Mouse (Mus musculus) 3134 (cell line): ENCODE measurements around the gene Trub2.

Source experiments
- DNase-seq: peaks from one replicate; pipeline ENCODE4 v3.0.0-alpha.2; 2011; ENCODE audit warnings: low spot score; ENCODE audit not compliant: insufficient read length; ENCODE audit errors: extremely low read depth

The Trub2 gene

DNA sequence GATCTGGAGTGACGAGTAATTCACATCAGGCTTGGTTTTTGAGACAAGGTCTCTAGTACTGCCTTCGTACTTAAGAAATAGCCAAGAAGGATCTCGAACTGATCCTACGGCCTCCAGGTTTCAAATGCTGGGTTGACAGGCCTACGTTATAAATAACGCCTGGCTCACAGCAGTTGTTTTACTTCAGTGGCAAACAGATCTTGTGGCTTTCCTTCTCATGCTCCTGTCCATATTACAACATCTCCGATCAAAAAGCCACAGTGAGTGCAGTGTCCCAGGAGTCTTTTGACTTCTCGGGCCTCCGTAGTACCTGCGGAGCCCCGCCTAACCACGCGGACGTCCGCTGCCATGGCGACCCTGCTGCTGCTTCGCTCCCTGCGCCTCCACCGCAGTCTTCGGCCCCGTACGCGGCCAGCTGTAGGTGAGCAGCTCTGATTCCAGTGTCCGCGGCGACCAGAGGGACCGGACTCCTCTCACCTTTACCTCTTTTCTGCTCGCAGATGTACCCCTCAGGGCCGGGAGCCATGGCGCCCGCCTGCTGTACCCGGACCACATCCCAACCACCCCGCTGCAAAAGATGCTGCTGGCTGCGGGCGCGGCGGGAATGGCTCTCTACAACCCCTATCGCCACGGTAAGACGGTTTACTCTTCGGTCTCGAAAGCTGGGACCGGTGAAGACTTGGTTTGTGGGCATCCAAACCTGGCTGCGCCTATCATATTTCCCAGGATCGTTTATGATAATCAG lies at the start of gene Trub2:
Trub2 (minus strand) TSS at position 566 of the 745 bp plus-strand sequence.
- DNase-seq, result peak; percentile 80

DNA sequence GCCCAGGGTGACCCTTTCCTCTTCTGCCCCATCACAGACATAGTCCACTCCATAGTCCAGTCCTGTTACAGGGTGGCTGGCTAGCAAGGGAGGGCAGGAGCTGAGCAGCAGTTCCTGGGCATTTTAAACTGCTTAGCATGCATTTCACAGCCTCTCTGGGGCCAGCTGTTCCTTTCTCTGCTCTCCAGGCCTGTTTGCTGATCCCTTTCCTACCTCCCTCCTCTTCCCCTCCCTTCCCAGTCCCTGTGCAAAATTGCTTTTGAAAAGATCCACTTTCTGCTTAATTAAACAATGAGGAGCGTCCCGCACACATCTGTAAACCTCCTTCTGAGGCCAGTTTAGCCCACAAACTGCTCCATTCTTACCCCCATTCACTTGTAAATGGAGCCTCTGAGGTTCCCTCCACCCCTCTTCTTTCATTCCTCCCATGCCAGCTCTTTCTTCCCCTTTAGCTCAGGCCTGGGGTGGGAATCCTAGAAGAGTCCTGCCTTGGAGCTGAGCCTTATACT lies 47.1 kb upstream of the Trub2 start:
- no peak for DNase-seq

DNA sequence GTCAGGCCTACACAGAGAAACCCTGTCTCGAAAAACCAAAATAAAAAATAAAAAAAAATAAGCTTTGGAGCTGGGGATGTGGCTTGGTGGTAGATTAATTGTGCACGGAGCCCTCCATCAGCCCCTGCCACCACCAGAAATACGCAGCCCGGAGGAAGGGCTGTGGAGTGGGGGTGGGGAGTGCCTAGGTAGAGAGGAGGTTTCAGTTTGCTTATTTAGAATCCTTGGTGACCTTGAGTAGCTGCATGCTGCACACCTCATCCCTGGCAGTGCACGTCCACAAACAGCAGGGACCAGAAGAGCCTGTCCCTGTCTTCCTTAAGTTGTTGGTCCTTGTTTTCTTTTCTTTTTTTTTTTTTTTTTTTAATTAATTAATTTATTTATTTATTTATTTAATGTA lies 45.5 kb upstream of the Trub2 start:
- no peak for DNase-seq

DNA sequence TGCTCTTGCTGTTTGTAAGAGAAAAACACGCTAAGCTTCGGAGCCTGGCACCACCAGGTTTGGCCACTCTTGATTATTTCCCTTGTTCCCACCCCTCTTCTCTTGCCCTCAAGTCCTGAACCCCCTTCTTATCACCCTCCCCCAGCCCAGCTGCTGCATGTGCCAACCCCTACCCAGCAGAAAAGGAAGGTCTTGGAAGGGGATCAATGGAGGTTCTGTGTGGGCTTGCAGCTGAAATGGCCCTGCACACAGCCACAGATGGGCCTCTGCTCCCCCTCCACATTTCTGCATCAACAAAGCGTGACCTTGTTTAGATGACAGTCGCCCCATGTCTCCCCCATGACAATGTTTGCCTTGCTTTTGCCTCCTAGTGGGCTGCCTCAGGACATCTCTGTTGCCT lies 42.8 kb upstream of the Trub2 start:
- DNase-seq, result no peak

DNA sequence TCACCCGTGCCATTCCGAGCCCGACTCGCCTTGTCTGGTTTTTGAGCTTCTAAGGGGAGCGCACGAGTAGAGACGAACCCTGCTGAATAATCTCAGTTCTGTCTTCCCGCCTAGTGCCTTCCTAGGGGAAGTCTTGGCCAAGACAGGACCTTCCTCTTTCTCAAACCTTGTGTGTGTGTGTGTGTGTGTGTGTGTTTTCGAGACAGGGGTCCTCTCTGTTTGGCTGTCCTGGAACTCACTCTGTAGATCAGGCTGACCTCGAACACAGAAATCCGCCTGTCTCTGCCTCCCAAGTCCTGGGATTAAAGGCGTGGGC lies 39.4 kb upstream of the Trub2 start:
- DNase-seq, result no peak

DNA sequence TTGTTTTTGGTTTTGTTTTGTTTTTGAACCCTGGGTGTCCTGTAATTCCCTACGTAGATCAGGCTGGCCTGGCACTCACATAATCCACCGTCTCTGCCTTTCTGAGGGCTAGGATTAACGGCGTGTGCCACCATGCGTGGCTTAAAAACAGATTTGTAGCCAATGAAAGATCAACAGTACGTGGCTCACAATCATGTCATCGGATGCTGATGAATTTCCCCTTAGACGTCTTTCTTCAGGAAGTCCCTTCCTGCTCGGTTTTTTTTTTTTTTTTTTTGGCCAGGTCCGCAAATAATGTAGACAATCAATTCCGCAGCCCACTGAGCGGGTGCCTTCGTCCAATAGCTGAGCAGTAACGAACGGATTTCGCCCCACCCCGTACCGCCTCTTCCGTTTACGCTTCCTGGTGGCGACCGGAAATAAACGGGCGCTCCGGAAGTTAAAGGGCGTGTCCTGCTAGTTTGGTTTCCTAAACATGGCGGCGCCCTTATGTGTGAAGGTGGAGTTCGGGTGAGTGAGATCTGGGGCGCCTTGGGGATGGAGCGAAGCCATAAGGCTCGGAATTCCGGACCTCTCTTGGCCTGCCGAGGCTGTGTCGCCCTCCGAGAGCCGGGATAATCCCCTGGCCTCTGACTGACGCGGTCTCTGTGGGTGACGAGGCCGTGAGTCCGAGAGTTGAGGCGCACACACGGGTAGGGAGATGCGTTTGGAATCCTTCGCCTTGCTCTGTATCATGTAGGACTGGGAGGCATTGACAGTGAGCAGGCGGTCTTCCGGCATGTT lies 38.8 kb upstream of the Trub2 start:
- peak; percentile 87 for DNase-seq

DNA sequence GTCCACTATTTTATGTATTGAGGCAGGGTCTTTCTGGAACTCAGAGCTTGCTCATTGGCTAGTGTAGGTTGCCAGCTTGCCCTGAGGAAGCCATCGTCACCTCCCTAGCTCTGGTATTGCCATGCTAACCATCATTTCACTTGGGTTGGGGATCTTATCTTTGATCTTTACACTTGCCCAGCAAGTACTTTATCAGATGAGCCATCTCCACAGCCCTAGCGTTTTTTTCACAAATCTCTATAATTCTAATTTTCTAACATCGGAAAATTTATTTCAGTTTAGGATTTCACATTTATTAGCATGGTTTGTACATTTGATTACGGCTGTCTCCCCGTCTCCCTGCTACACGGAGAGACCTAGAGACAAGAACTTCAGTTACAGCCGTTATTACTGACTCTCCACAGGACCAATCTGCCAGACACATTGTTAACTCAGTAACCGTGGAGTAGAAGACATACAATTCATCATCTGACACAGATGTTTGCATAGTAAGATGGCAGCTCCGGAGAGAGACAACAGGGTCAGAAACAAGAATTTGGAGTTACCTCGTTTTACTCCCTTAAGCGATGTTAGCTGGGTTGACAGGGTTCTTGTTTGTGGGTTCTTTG lies 38.1 kb upstream of the Trub2 start:
- DNase-seq, result no peak

DNA sequence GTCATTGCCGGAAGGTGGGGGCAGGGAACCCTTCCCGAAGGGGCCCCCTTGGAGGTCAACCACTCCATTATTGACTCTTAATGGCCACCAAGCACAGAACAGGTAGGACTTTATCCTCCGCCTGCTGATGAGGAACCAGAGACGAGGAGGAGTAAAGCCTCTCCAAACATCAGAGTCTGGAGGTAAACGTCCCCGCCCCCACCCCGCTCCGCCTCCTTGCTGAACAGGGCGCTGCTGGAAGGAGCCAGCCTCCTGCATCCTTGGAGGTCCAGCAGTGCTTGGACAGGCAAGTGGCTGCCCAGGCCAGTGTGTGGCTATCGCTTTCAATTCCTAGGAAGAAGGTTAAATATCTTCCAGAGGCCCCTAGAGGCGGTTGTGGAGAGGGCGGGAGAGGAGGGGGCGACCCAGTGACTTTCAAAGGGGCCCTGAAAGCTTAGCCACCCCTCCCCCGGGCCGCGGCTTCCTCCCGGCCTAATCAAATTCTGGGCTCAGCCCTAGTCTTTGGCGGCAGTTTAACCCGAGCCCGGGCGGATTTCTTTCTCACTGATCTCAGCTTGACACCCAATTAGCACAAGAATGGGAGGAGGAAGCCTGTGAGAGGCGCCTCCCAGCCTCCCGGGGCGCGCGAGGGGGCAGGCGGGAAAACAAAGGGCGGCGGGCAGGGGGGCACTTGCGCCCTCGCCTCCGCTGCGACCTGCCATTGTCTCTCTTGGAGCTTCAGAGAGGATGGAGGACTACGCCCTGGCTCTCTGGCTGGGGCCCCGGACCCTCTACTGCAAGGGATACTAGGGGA lies 31.9 kb upstream of the Trub2 start, which contains the start of gene Urm1:
Urm1 (plus strand) TSS at position 51 of the 793 bp plus-strand sequence.
- no peak for DNase-seq

DNA sequence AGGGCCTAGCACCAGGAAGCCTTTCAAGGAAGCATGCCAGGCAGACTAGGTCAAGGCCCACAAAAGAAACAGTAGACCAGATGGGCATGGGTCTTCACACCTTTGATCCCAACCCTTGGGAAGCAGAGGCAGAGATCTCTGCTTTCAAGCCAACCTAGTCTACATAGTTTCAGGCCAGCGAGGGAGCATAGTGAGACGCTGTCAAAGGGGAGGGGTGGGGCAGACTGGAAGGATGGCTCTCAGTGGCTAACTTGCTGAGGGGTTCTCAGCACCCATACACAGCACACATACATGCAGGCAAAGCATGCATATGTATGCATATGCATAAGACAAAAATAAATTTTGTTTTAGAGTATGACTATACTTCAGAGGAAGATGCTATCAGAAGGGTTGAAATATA lies 31.1 kb upstream of the Trub2 start:
- DNase-seq, result no peak

DNA sequence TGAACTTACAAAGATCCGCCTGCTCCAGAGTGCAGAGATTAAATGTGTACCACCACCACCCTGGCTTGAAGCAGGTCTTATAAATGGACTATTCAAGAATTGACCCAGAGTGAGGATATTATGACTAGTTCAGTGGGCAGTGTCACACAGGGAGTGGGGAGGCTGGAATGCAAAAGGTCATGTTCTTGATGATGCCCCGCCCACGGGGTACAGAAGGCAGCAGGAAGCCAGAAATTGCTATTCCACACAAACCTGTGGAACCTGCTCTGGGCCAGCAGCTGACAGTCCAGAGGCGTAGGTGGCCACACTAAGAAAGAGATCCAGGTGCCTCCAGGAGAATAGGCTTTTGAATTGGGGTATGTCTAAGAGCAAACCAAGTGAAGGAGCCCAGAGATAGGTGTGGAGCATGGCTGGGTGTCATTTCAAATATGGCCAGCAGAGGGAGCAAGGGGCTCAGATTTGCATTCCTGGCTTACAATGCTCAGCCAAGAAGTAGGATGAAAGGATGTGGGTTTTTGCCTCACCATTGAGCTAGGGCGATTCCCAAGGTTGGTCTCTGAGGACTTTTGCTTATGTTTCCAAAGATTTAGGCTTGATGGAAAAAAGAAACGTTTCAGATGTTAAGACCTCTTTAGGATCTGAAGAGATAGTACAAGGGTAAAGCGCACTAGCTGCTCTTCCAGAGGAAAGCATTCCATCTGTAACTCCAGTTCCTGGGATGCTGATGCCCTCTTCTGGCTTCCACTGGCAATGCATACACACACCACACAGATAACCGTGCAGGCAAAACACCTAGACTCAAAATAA lies 29.3 kb upstream of the Trub2 start:
- DNase-seq, result peak; percentile 59

DNA sequence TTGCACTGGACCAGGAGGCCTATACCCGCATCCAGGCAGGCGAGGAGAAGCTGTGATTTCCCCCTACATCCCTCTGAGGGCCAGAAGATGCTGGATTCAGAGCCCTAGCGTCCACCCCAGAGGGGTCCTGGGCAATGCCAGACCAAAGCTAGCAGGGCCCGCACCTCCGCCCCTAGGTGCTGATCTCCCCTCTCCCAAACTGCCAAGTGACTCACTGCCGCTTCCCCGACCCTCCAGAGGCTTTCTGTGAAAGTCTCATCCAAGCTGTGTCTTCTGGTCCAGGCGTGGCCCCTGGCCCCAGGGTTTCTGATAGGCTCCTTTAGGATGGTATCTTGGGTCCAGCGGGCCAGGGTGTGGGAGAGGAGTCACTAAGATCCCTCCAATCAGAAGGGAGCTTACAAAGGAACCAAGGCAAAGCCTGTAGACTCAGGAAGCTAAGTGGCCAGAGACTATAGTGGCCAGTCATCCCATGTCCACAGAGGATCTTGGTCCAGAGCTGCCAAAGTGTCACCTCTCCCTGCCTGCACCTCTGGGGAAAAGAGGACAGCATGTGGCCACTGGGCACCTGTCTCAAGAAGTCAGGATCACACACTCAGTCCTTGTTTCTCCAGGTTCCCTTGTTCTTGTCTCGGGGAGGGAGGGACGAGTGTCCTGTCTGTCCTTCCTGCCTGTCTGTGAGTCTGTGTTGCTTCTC lies 27.5 kb upstream of the Trub2 start:
- no peak for DNase-seq

DNA sequence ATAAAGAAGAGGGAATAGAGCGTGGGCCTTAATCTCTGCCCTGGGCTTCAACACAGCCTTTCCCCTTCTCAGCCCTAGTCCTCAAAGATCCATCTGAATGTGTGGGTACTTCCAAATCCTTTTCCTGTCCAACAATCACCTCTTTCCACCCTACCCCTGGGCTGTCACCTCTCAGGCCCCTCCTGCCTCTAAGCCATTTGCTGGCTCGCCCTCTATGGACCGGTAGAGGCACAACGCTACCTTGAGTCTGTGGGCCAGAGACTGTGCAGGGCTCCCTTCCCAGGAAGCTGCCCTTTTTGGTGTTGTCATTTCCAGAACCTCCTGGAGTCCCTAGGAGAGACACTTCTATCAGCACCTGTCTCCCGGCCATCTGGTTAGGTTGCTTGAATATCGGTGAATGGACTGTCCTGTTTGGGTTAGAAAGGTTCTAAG lies 15.1 kb upstream of the Trub2 start:
- peak; percentile 38 for DNase-seq

DNA sequence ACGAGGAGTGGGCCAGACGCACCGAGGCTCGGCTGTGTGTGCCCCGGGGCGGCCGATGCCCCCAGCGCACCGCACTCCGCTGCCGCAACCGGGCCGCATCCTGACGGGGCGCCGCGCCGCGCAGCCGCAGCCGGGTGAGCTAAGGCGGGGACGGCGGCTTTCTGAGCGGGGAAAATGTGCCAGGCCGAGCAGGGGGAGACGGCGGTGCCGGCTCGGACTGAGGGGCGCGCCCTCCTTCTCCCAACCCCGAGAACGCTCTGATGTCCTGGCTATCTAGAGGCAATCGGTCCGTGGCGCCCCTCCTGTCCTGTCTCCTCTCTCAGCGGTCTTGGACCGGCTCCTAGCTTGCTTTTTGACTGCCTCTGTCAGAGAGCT lies 14.5 kb upstream of the Trub2 start:
- DNase-seq, result no peak

DNA sequence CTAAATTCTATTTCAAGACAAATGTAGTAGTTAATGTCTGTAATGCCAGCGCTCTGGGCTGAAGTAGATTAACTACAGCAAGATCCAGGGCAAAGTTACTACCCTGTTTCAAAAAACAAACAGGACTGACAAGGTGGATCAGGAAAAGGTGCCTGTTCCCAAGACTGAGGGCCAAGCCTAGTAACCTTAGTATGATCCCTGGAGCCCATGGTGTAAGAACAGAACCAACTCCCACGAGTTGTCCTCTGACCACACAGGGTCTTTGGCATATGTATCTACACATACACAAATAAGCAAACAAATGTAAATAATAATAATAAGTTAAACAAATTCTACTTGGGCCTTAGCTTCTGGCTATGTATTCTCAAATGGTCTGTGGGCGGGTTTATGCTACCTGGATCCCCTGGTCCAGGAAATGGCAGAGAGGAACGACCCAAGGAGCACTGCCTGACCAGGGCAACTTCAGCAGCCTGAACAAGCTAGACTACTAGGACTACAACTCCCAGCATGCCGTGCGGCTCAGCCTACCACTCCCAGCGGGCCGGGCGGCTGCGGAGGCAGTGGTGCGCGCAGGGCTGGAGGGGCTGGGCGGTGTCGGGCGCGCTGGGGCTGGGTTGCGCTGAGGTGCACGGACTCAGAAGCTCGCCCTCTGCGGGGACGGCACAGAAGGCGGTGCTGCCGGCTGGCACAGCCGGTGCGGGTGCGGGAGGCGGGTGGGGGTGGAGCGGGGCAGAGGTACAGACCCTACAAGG lies 13.9 kb upstream of the Trub2 start, which contains the start of gene Slc27a4:
Slc27a4 (plus strand) TSS at position 560 of the 752 bp plus-strand sequence.
- DNase-seq, result peak; percentile 91

DNA sequence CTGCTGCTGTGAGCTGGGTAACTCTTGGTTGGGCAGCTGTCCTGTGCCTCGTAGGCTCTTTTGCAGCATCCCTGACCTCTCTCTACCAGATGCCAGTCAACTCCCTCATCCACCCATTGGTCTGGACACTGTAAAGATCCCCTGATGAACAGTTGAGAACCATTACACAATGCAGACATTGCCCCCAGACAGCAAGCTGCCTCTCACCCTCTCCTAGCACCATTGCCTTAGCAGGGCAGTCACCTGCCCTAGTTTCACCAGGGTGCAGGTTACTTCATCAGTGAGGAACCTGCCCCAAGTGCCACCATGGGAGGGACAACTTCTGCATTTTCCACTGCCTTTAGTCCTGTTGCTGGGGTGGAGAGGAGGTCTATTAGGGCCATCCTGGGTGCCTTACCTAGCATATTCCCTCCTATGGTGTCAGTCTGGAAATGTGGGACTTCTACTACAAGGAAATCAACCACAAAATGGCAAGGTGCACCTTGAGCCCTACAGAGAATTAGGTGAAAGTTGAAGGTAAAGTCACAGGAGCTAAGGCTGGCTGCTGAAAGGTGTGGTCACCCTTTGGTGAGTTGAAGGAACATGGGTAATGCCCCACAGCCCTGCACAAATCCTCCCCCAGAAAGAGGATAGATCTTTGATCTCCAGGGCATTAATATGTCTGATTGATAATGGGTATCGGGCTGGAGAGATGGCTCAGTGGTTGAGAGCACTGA lies 4.6 kb upstream of the Trub2 start:
- no peak for DNase-seq

DNA sequence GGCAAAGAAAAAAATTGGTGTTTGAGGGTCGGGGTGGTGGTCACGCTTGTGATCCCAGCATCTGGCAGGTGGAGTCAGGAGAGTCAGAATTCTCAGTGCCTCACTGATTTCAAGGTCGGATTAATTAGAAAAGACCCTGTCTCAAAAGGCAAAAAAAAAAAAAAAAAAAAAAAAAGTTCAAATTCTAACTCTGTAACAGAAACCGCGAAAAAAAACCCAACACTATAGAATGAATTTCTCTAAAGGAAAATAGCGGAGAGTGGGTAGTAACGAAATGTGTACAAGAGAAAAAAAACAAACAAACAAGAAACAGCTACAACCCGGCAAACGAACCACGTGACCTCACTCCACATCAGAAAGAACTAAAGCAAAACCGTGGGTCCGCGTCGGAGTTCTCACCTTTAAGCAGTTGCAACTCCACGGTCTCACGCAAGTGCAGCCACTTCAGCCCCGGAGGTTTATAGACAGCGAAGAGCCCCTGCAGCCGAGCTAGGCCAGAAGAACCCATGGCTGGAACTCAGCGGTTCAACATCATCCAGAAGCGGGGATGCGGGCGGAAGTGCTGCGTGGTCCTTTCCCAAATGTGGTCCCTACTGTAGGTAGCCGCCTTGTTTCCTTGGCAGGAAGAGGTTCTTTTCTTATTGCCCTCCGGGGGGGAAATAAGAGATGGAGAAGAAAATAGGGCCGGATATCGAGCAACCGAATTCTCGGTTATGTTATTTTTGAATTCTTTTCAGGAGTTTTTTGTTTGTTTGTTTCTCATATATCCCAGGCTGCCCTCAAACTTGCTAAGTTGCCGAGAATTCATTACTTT lies 991 bp downstream of the Trub2 start, which contains the start of gene Coq4:
Coq4 (plus strand) TSS at position 390 of the 814 bp plus-strand sequence.
- peak; percentile 83 for DNase-seq

DNA sequence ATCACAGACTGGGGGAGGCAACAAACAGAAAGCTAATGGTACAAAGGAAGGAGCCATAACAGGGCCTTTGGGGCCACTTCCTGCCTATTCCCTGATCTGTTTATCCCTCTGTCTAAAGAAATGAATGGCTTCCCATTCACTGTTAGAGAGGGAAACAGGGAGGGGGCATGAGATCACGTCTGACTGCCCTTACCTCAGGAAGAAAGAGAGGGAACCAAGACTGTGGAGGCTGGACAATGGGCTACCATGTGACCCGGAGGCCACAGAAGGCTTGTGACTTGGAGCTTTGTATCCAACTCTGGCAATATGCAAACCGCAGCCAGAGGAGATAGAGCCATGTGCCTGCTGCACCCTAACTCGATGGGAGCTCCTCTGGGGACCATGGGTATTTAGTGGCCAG lies 4.0 kb downstream of the Trub2 start:
- no peak for DNase-seq
